Mouse (Mus musculus) cerebellum, postnatal 10 days (tissue): ENCODE measurements at regions not wholly inside any gene's neighbourhood (a gene's known extent, or its start where the extent isn't known, plus 50 kb on each side); places are given as distances from the start of the nearest gene placed in this dataset.

Source experiments
- DNase-seq, 2 experiments: peaks; one replicate each; pipeline ENCODE4 v3.0.0; 2021; ENCODE audit warnings: mixed read lengths in 2 of 2

- DNase-seq, result peak; percentile 77 to 84
These were observed 51.7 kb upstream of the Caprin1 start for GRCm38 (mm10) chr2:103848923-103849700.

GRCm38 (mm10) chr2:103849766-103850530, 52.5 kb upstream of the Caprin1 start:
- DNase-seq, result no peak

- DNase-seq, result no peak
These were observed 53.0 kb upstream of the Caprin1 start for GRCm38 (mm10) chr2:103850531-103850816.

GRCm38 (mm10) chr2:103851171-103851570, 53.7 kb upstream of the Caprin1 start:
- peak in 1 of 2 experiments; percentile 10 for DNase-seq

- DNase-seq, result no peak
These were observed 63.8 kb upstream of the Caprin1 start for GRCm38 (mm10) chr2:103861226-103861625.

- DNase-seq, result no peak
These were observed 66.8 kb upstream of the Caprin1 start for GRCm38 (mm10) chr2:103864254-103864653.

GRCm38 (mm10) chr2:103865319-103866171, 68.1 kb upstream of the Caprin1 start:
- peak; percentile 76 to 86 for DNase-seq

- no peak for DNase-seq
These were observed 70.0 kb upstream of the Caprin1 start for GRCm38 (mm10) chr2:103867241-103867957.

- no peak for DNase-seq
These were observed 70.5 kb upstream of the Caprin1 start for GRCm38 (mm10) chr2:103867958-103868330.

- no peak for DNase-seq
These were observed 71.2 kb upstream of the Caprin1 start for GRCm38 (mm10) chr2:103868655-103869054.

- peak; percentile 91 for DNase-seq
These were observed 74.2 kb upstream of the Caprin1 start for GRCm38 (mm10) chr2:103871522-103872276.

- DNase-seq, result no peak
These were observed 74.8 kb upstream of the Caprin1 start for GRCm38 (mm10) chr2:103872277-103872636.

- DNase-seq, result no peak
These were observed 75.9 kb upstream of the Caprin1 start for GRCm38 (mm10) chr2:103873381-103873780.

- no peak for DNase-seq
These were observed 77.0 kb upstream of the Caprin1 start for GRCm38 (mm10) chr2:103874466-103874865.

GRCm38 (mm10) chr2:103875754-103876153, 78.3 kb upstream of the Caprin1 start:
- DNase-seq, result no peak

- no peak for DNase-seq
These were observed 78.8 kb upstream of the Caprin1 start for GRCm38 (mm10) chr2:103876236-103876635.

- DNase-seq, result peak; percentile 47 to 48
These were observed 76.6 kb upstream of the Lmo2 start for GRCm38 (mm10) chr2:103881026-103881763.

- no peak for DNase-seq
These were observed 72.9 kb upstream of the Lmo2 start for GRCm38 (mm10) chr2:103884926-103885325.

- DNase-seq, result no peak
These were observed 69.8 kb upstream of the Lmo2 start for GRCm38 (mm10) chr2:103888023-103888422.

- DNase-seq, result no peak
These were observed 66.5 kb upstream of the Lmo2 start for GRCm38 (mm10) chr2:103891240-103891767.

- no peak for DNase-seq
These were observed 64.5 kb upstream of the Lmo2 start for GRCm38 (mm10) chr2:103893159-103893740.
